Comparison of ENCODE assay signal across 7 mouse cellular contexts in genomic region chr1:135154011-135154410, GRCm38 (mm10). TPM values are rescaled to one million over a fixed set of nuclear protein-coding genes. Genes with fewer than 3 reads are reported as not detected.
DNase-seq lines count a peak whose midpoint lies in the region; ATAC-seq and TF ChIP-seq lines count a peak whose summit lies in the region.

No protein-coding gene starts in this region.

- no peaks in the 10 kb centered on the region for H3K4me1 ChIP-seq in lung, embryonic 14.5 days (ENCODE audit: insufficient read depth)
- peaks cover 6% of the 10 kb centered on the region; the same call in 1 of the 2 replicates for H3K4me1 ChIP-seq in lung, adult 2 months (ENCODE audit: control insufficient read depth, insufficient read depth, low read length)
- peaks cover 13% of the 10 kb centered on the region for H3K4me1 ChIP-seq in forebrain, embryonic 14.5 days (ENCODE audit: control insufficient read depth, insufficient read depth, low read length)
- H3K4me1 ChIP-seq in limb, embryonic 14.5 days (ENCODE audit: control insufficient read depth, insufficient read depth, low read length) = peaks cover 17% of the 10 kb centered on the region
- H3K4me1 ChIP-seq in stomach, embryonic 14.5 days (ENCODE audit: control insufficient read depth, insufficient read depth, low read length) = peaks cover 19% of the 10 kb centered on the region

- TF ChIP-seq POLR2A in lung, adult 2 months (IDR thresholded peaks at IDR 0.05; ENCODE audit: borderline replicate concordance, extremely low read depth, low read depth, low read length) = no peak
- no peak for TF ChIP-seq POLR2A in limb, embryonic 14.5 days (IDR thresholded peaks at IDR 0.05; ENCODE audit: borderline replicate concordance, extremely low read depth, insufficient read depth, insufficient read length)

- peaks cover 31% of the 10 kb centered on the region for H3K36me3 ChIP-seq in lung, embryonic 14.5 days (ENCODE audit: insufficient read depth)
- H3K36me3 ChIP-seq in forebrain, embryonic 14.5 days (ENCODE audit: control insufficient read depth, insufficient read depth, low read length) = peaks cover 38% of the 10 kb centered on the region
- peaks cover 24% of the 10 kb centered on the region for H3K36me3 ChIP-seq in limb, embryonic 14.5 days (ENCODE audit: control insufficient read depth, insufficient read depth, low read length)
- H3K36me3 ChIP-seq in stomach, embryonic 14.5 days (ENCODE audit: control insufficient read depth, insufficient read depth, low read length) = peaks cover 20% of the 10 kb centered on the region

- no peak for TF ChIP-seq CTCF in lung, embryonic 14.5 days (IDR thresholded peaks at IDR 0.05; ENCODE audit: low read depth)
- no peak for TF ChIP-seq CTCF in lung, adult 2 months (IDR thresholded peaks at IDR 0.05; ENCODE audit: insufficient read depth, low read length)

- peak overlapping the region; percentile 71 for H3K27ac ChIP-seq in lung, embryonic 14.5 days (ENCODE audit: low read depth)
- peak overlapping the region; percentile 94 for H3K27ac ChIP-seq in forebrain, embryonic 14.5 days (ENCODE audit: low read depth, low read length)
- H3K27ac ChIP-seq in limb, embryonic 14.5 days (replicated peaks; ENCODE audit: low read depth, low read length) = peak overlapping the region; percentile 86
- peak overlapping the region; percentile 62; the same call in 1 of the 2 replicates for H3K27ac ChIP-seq in stomach, embryonic 14.5 days (ENCODE audit: low read length)

- peak overlapping the region; percentile 17; the same call in 1 of the 2 replicates for H3K4me3 ChIP-seq in lung, embryonic 14.5 days (ENCODE audit: low read depth, low read length)
- no peak overlapping the region for H3K4me3 ChIP-seq in lung, adult 2 months (replicated peaks; ENCODE audit: extremely low read depth, low read depth, low read length)
- peak overlapping the region; percentile 19; the same call in 1 of the 2 replicates for H3K4me3 ChIP-seq in forebrain, embryonic 14.5 days (ENCODE audit: low read depth, low read length)
- peak overlapping the region; percentile 19; the same call in 1 of the 2 replicates for H3K4me3 ChIP-seq in limb, embryonic 14.5 days (replicated peaks; ENCODE audit: low read length)
- peak overlapping the region; percentile 15; the same call in 1 of the 2 replicates for H3K4me3 ChIP-seq in stomach, embryonic 14.5 days (ENCODE audit: low read depth, low read length)

- peak overlapping the region; percentile 46 for H3K9ac ChIP-seq in lung, embryonic 14.5 days
- peak overlapping the region; percentile 69 for H3K9ac ChIP-seq in forebrain, embryonic 14.5 days (ENCODE audit: low read length)
- peak overlapping the region; percentile 52 for H3K9ac ChIP-seq in limb, embryonic 14.5 days (ENCODE audit: low read depth, low read length, severe bottlenecking)
- H3K9ac ChIP-seq in stomach, embryonic 14.5 days (replicated peaks; ENCODE audit: low read depth, low read length) = no peak overlapping the region; the same call in 1 of the 2 replicates

- H3K9me3 ChIP-seq in lung, embryonic 14.5 days (ENCODE audit: low read depth, low read length) = no peaks in the 10 kb centered on the region
- H3K9me3 ChIP-seq in forebrain, embryonic 14.5 days (replicated peaks; ENCODE audit: control insufficient read depth, low read length) = no peaks in the 10 kb centered on the region
- no peaks in the 10 kb centered on the region for H3K9me3 ChIP-seq in limb, embryonic 14.5 days (ENCODE audit: control insufficient read depth, low read length)
- no peaks in the 10 kb centered on the region for H3K9me3 ChIP-seq in stomach, embryonic 14.5 days (ENCODE audit: control insufficient read depth, low read depth, low read length)

- 14% methylated on average over 11 of the region's 13 CpGs for WGBS in lung, embryonic 14.5 days
- WGBS in lung, adult 2 months = 40% methylated on average over 13 of the region's 13 CpGs
- WGBS in forebrain, embryonic 14.5 days = 22% methylated on average over 13 of the region's 13 CpGs
- WGBS in limb, embryonic 14.5 days = 11% methylated on average over 11 of the region's 13 CpGs
- WGBS in stomach, embryonic 14.5 days = 22% methylated on average over 13 of the region's 13 CpGs

- ATAC-seq in lung, embryonic 14.5 days (ENCODE audit: insufficient read depth) = peak; percentile 32
- ATAC-seq in forebrain, embryonic 14.5 days = no peak
- peak; percentile 41 for ATAC-seq in limb, embryonic 14.5 days (ENCODE audit: low FRiP score, low read depth)
- no peak; the same call in 1 of the 2 replicates for ATAC-seq in stomach, embryonic 14.5 days (ENCODE audit: insufficient number of reproducible peaks, insufficient read depth, low FRiP score, low read depth)

- no peaks in the 10 kb centered on the region for H3K27me3 ChIP-seq in lung, embryonic 14.5 days (ENCODE audit: insufficient read depth, low read length)
- no peaks in the 10 kb centered on the region for H3K27me3 ChIP-seq in forebrain, embryonic 14.5 days (replicated peaks; ENCODE audit: control insufficient read depth, insufficient read depth, low read length)
- H3K27me3 ChIP-seq in limb, embryonic 14.5 days (ENCODE audit: control insufficient read depth, insufficient read depth, low read length) = no peaks in the 10 kb centered on the region
- no peaks in the 10 kb centered on the region for H3K27me3 ChIP-seq in stomach, embryonic 14.5 days (ENCODE audit: control insufficient read depth, insufficient read depth, low read length)

- H3K4me2 ChIP-seq in lung, embryonic 14.5 days = peak overlapping the region; percentile 56
- H3K4me2 ChIP-seq in forebrain, embryonic 14.5 days (ENCODE audit: low read length) = peak overlapping the region; percentile 47
- peak overlapping the region; percentile 45 for H3K4me2 ChIP-seq in limb, embryonic 14.5 days (replicated peaks; ENCODE audit: low read depth, low read length, severe bottlenecking)
- H3K4me2 ChIP-seq in stomach, embryonic 14.5 days (replicated peaks; ENCODE audit: low read depth, low read length) = peak overlapping the region; percentile 42

- no peak for DNase-seq in lung, embryonic 14.5 days
- no peak for DNase-seq in lung, adult 2 months
- DNase-seq in forebrain, embryonic 14.5 days (ENCODE audit: low spot score) = no peak
- no peak for DNase-seq in limb, embryonic 14.5 days (ENCODE audit: low spot score)
- no peak for DNase-seq in yolk sac, embryonic 10.5 days (ENCODE audit: low spot score)
- no peak for DNase-seq in left cerebral cortex, adult 9 months (ENCODE audit: low spot score in 2 of 2)

RNA-seq across cellular contexts. Expression of gene Arl8a, which starts 7.4 kb away (rescaled TPM):
- polyA plus RNA-seq in lung, embryonic 14.5 days (2014; fragmentation: Nextera tagmentation; extraction: Ambion mirVana) = 46.3 and 46.7 TPM in 2 replicates
- polyA plus RNA-seq in lung, adult 2 months (2012; rRNA removed) = 66.5 and 84.7 TPM in 2 replicates
- 213 and 251 TPM in 2 replicates for polyA plus RNA-seq in forebrain, embryonic 14.5 days (2014; fragmentation: Nextera tagmentation; extraction: Ambion mirVana)
- 88.1 and 88.8 TPM in 2 replicates for polyA plus RNA-seq in limb, embryonic 14.5 days (2012; rRNA removed)
- 54.5 and 67.1 TPM in 2 replicates for polyA plus RNA-seq in limb, embryonic 14.5 days (2014; fragmentation: Nextera tagmentation; extraction: Ambion mirVana)
- 55.5 and 57.4 TPM in 2 replicates for polyA plus RNA-seq in stomach, embryonic 14.5 days (2014; fragmentation: Nextera tagmentation; extraction: Ambion mirVana)

RNA-seq across cellular contexts. Expression of gene Gpr37l1, which starts 13.5 kb away (rescaled TPM):
- not detected in 2 replicates for polyA plus RNA-seq in lung, embryonic 14.5 days (2014; fragmentation: Nextera tagmentation; extraction: Ambion mirVana)
- polyA plus RNA-seq in lung, adult 2 months (2012; rRNA removed) = 0.95 and 2.0 TPM in 2 replicates
- 0.24 and 0.33 TPM in 2 replicates for polyA plus RNA-seq in forebrain, embryonic 14.5 days (2014; fragmentation: Nextera tagmentation; extraction: Ambion mirVana)
- polyA plus RNA-seq in limb, embryonic 14.5 days (2012; rRNA removed) = 0.08 and 0.13 TPM in 2 replicates
- 0.14 TPM in 1 of 2 replicates, not detected in the other for polyA plus RNA-seq in limb, embryonic 14.5 days (2014; fragmentation: Nextera tagmentation; extraction: Ambion mirVana)
- 0.69 and 0.71 TPM in 2 replicates for polyA plus RNA-seq in stomach, embryonic 14.5 days (2014; fragmentation: Nextera tagmentation; extraction: Ambion mirVana)

RNA-seq across cellular contexts. Expression of gene Ptpn7, which starts 21.5 kb away (rescaled TPM):
- polyA plus RNA-seq in lung, embryonic 14.5 days (2014; fragmentation: Nextera tagmentation; extraction: Ambion mirVana) = 2.3 and 2.8 TPM in 2 replicates
- 6.9 and 7.3 TPM in 2 replicates for polyA plus RNA-seq in lung, adult 2 months (2012; rRNA removed)
- 0.32 and 0.57 TPM in 2 replicates for polyA plus RNA-seq in forebrain, embryonic 14.5 days (2014; fragmentation: Nextera tagmentation; extraction: Ambion mirVana)
- polyA plus RNA-seq in limb, embryonic 14.5 days (2012; rRNA removed) = 3.6 and 3.9 TPM in 2 replicates
- 3.1 and 4.2 TPM in 2 replicates for polyA plus RNA-seq in limb, embryonic 14.5 days (2014; fragmentation: Nextera tagmentation; extraction: Ambion mirVana)
- 1.1 and 1.2 TPM in 2 replicates for polyA plus RNA-seq in stomach, embryonic 14.5 days (2014; fragmentation: Nextera tagmentation; extraction: Ambion mirVana)

RNA-seq across cellular contexts. Expression of gene Lgr6, which starts 48.9 kb away (rescaled TPM):
- 11.1 and 12.0 TPM in 2 replicates for polyA plus RNA-seq in lung, embryonic 14.5 days (2014; fragmentation: Nextera tagmentation; extraction: Ambion mirVana)
- 4.1 and 4.7 TPM in 2 replicates for polyA plus RNA-seq in lung, adult 2 months (2012; rRNA removed)
- polyA plus RNA-seq in forebrain, embryonic 14.5 days (2014; fragmentation: Nextera tagmentation; extraction: Ambion mirVana) = 0.48 TPM in 2 replicates
- 3.2 and 4.2 TPM in 2 replicates for polyA plus RNA-seq in limb, embryonic 14.5 days (2012; rRNA removed)
- polyA plus RNA-seq in limb, embryonic 14.5 days (2014; fragmentation: Nextera tagmentation; extraction: Ambion mirVana) = 8.3 and 9.5 TPM in 2 replicates
- polyA plus RNA-seq in stomach, embryonic 14.5 days (2014; fragmentation: Nextera tagmentation; extraction: Ambion mirVana) = 1.5 and 1.8 TPM in 2 replicates

Comparison
In these comparisons a context has a peak if more than half of its experiments do, and no peak if none do; other contexts are left out.
1. ATAC-seq: peak in lung, embryonic 14.5 days (single experiment) and limb, embryonic 14.5 days (single experiment); none in forebrain, embryonic 14.5 days (single experiment) and stomach, embryonic 14.5 days (single experiment).
2. Peak in every context shown above with its lines, with median percentiles within 50 percentile points of each other: H3K27ac ChIP-seq and H3K4me2 ChIP-seq.